Mouse (Mus musculus): ENCODE measurements around the gene Efhd1. TPM values are rescaled to one million over a fixed set of nuclear protein-coding genes. Genes with fewer than 3 reads are reported as not detected.

Gene Efhd1
- total and polyA plus RNA-seq, 3 experiments, result 0.27 TPM; not detected in 2

- peaks cover 25% of the 10 kb centered on the region for H3K27me3 ChIP-seq (ENCODE audit: insufficient read depth, low read length)
- no peak for TF ChIP-seq TAL1 (conservative IDR thresholded peaks at IDR 0.05; ENCODE audit: low read depth, low read length)
- H3K4me3 ChIP-seq (ENCODE audit: low read depth, low read length), result no peak overlapping the region
- ATAC-seq (ENCODE audit: extremely low read depth, insufficient number of reproducible peaks, low FRiP score, poor library complexity, severe bottlenecking), result peak; percentile 8; the same call in 1 of the 2 replicates
- peaks cover 2% of the 10 kb centered on the region; the same call in 1 of the 2 replicates for H3K4me1 ChIP-seq (ENCODE audit: insufficient read depth, low read depth, low read length)
- no peaks in the 10 kb centered on the region for H3K9me3 ChIP-seq (replicated peaks)
- no peaks in the 10 kb centered on the region for H3K36me3 ChIP-seq (replicated peaks)
- no peak for DNase-seq (ENCODE audit: low spot score)
Observed at GRCm38 (mm10) chr1:87252040-87252609, 12.0 kb upstream of the Efhd1 start.

- ATAC-seq (ENCODE audit: extremely low read depth, insufficient number of reproducible peaks, low FRiP score, poor library complexity, severe bottlenecking) (no peak), DNase-seq (ENCODE audit: low spot score) (no peak)
- Histone ChIP-seq H3K9me3 (replicated peaks) (no peaks in the 10 kb centered on the region), H3K4me1 (ENCODE audit: insufficient read depth, low read depth, low read length) (peaks cover 2% of the 10 kb centered on the region; the same call in 1 of the 2 replicates), H3K27me3 (ENCODE audit: insufficient read depth, low read length) (peaks cover 24% of the 10 kb centered on the region), H3K36me3 (replicated peaks) (no peaks in the 10 kb centered on the region), H3K4me3 (ENCODE audit: low read depth, low read length) (no peak overlapping the region)
- TF ChIP-seq CTCF (IDR thresholded peaks at IDR 0.05; ENCODE audit: low read depth, low read length) (no peak), POLR2AphosphoS5 (IDR thresholded peaks at IDR 0.05; ENCODE audit: insufficient replicate concordance, low read depth, low read length) (no peak), GATA1 (IDR thresholded peaks at IDR 0.05; ENCODE audit: borderline replicate concordance, low read length) (no peak), TAL1 (conservative IDR thresholded peaks at IDR 0.05; ENCODE audit: low read depth, low read length) (no peak), GATA2 (IDR thresholded peaks at IDR 0.05; ENCODE audit: borderline replicate concordance, low read depth, low read length) (no peak)
Observed at GRCm38 (mm10) chr1:87255173-87255572, 9.0 kb upstream of the Efhd1 start.

GRCm38 (mm10) chr1:87257691-87258090 lies 6.5 kb upstream of the Efhd1 start:
- Histone ChIP-seq H3K4me1 (ENCODE audit: insufficient read depth, low read depth, low read length) (no peaks in the 10 kb centered on the region), H3K36me3 (replicated peaks) (no peaks in the 10 kb centered on the region), H3K9me3 (replicated peaks) (no peaks in the 10 kb centered on the region), H3K4me3 (ENCODE audit: low read depth, low read length) (no peak overlapping the region), H3K27me3 (ENCODE audit: insufficient read depth, low read length) (peaks cover 25% of the 10 kb centered on the region)
- TF ChIP-seq CTCF (IDR thresholded peaks at IDR 0.05; ENCODE audit: low read depth, low read length) (no peak), GATA2 (IDR thresholded peaks at IDR 0.05; ENCODE audit: borderline replicate concordance, low read depth, low read length) (no peak), TAL1 (conservative IDR thresholded peaks at IDR 0.05; ENCODE audit: low read depth, low read length) (no peak), GATA1 (IDR thresholded peaks at IDR 0.05; ENCODE audit: borderline replicate concordance, low read length) (no peak), POLR2AphosphoS5 (IDR thresholded peaks at IDR 0.05; ENCODE audit: insufficient replicate concordance, low read depth, low read length) (no peak)
- no peak for ATAC-seq (ENCODE audit: extremely low read depth, insufficient number of reproducible peaks, low FRiP score, poor library complexity, severe bottlenecking)
- no peak for DNase-seq (ENCODE audit: low spot score)

GRCm38 (mm10) chr1:87258484-87258883 lies 5.7 kb upstream of the Efhd1 start:
- TF ChIP-seq GATA2 (IDR thresholded peaks at IDR 0.05; ENCODE audit: borderline replicate concordance, low read depth, low read length) (no peak), GATA1 (IDR thresholded peaks at IDR 0.05; ENCODE audit: borderline replicate concordance, low read length) (no peak), CTCF (IDR thresholded peaks at IDR 0.05; ENCODE audit: low read depth, low read length) (no peak), TAL1 (conservative IDR thresholded peaks at IDR 0.05; ENCODE audit: low read depth, low read length) (no peak), POLR2AphosphoS5 (IDR thresholded peaks at IDR 0.05; ENCODE audit: insufficient replicate concordance, low read depth, low read length) (no peak)
- Histone ChIP-seq H3K27me3 (ENCODE audit: insufficient read depth, low read length) (peaks cover 29% of the 10 kb centered on the region), H3K4me3 (ENCODE audit: low read depth, low read length) (no peak overlapping the region), H3K36me3 (replicated peaks) (no peaks in the 10 kb centered on the region), H3K9me3 (replicated peaks) (no peaks in the 10 kb centered on the region), H3K4me1 (ENCODE audit: insufficient read depth, low read depth, low read length) (no peaks in the 10 kb centered on the region)
- DNase-seq (ENCODE audit: low spot score), result no peak
- no peak for ATAC-seq (ENCODE audit: extremely low read depth, insufficient number of reproducible peaks, low FRiP score, poor library complexity, severe bottlenecking)

GRCm38 (mm10) chr1:87259316-87259715 lies 4.8 kb upstream of the Efhd1 start:
- Histone ChIP-seq H3K27me3 (ENCODE audit: insufficient read depth, low read length) (peaks cover 32% of the 10 kb centered on the region), H3K9me3 (replicated peaks) (no peaks in the 10 kb centered on the region), H3K4me1 (ENCODE audit: insufficient read depth, low read depth, low read length) (peaks cover 2% of the 10 kb centered on the region), H3K36me3 (replicated peaks) (no peaks in the 10 kb centered on the region), H3K4me3 (ENCODE audit: low read depth, low read length) (no peak overlapping the region)
- no peak for TF ChIP-seq GATA2 (IDR thresholded peaks at IDR 0.05; ENCODE audit: borderline replicate concordance, low read depth, low read length)
- no peak for TF ChIP-seq CTCF (IDR thresholded peaks at IDR 0.05; ENCODE audit: low read depth, low read length)
- TF ChIP-seq GATA1 (IDR thresholded peaks at IDR 0.05; ENCODE audit: borderline replicate concordance, low read length), result no peak
- TF ChIP-seq POLR2AphosphoS5 (IDR thresholded peaks at IDR 0.05; ENCODE audit: insufficient replicate concordance, low read depth, low read length), result no peak
- ATAC-seq (ENCODE audit: extremely low read depth, insufficient number of reproducible peaks, low FRiP score, poor library complexity, severe bottlenecking), result no peak
- no peak for DNase-seq (ENCODE audit: low spot score)

GRCm38 (mm10) chr1:87263257-87263656 lies 906 bp upstream of the Efhd1 start:
- Histone ChIP-seq H3K9me3 (replicated peaks) (no peaks in the 10 kb centered on the region), H3K36me3 (replicated peaks) (no peaks in the 10 kb centered on the region), H3K4me3 (ENCODE audit: low read depth, low read length) (no peak overlapping the region), H3K4me1 (ENCODE audit: insufficient read depth, low read depth, low read length) (peaks cover 7% of the 10 kb centered on the region), H3K27me3 (ENCODE audit: insufficient read depth, low read length) (peaks cover 60% of the 10 kb centered on the region)
- ATAC-seq (ENCODE audit: extremely low read depth, insufficient number of reproducible peaks, low FRiP score, poor library complexity, severe bottlenecking) (no peak), DNase-seq (ENCODE audit: low spot score) (no peak)
- TF ChIP-seq POLR2AphosphoS5 (IDR thresholded peaks at IDR 0.05; ENCODE audit: insufficient replicate concordance, low read depth, low read length) (no peak), TAL1 (conservative IDR thresholded peaks at IDR 0.05; ENCODE audit: low read depth, low read length) (no peak), GATA2 (IDR thresholded peaks at IDR 0.05; ENCODE audit: borderline replicate concordance, low read depth, low read length) (no peak), GATA1 (IDR thresholded peaks at IDR 0.05; ENCODE audit: borderline replicate concordance, low read length) (no peak), CTCF (IDR thresholded peaks at IDR 0.05; ENCODE audit: low read depth, low read length) (no peak)

Data from G1E (cell line).